Mouse (Mus musculus): Measurements from ENCODE around the gene Tnip1.

DNA sequence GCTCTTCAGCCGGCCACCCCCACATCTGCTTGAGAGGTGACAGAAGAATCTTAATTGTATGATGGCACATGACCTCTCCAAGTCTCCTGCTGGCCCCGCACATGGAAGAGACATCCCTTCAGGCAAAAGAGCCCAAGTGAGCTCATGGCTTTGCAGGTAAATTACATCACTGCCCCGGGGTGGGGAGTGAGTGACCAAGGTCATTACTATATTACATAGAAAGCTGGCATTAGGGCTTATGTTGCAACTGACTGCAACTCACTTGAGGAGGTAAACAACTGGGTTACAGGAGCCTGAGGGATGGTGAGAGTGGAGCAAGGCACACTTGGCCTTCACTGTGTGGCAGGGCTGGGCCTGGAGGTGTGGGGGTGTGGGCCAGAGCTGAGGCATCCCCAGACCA, 34.5 kb downstream of the Tnip1 start:
- no peak for TF ChIP-seq CTCF (IDR thresholded peaks at IDR 0.05; ENCODE audit: extremely low read depth, insufficient read length, insufficient replicate concordance, low read depth, low read length)
- TF ChIP-seq POLR2A (IDR thresholded peaks at IDR 0.05; ENCODE audit: low read depth, low read length), result no peak
